Mouse (Mus musculus): ENCODE data around the gene Ncln. TPM values are rescaled to one million over a fixed set of nuclear protein-coding genes. Genes with fewer than 3 reads are reported as not detected.

Ncln gene
- polyA plus RNA-seq, 1 experiment from 2014 or later = 31.9 TPM

DNA sequence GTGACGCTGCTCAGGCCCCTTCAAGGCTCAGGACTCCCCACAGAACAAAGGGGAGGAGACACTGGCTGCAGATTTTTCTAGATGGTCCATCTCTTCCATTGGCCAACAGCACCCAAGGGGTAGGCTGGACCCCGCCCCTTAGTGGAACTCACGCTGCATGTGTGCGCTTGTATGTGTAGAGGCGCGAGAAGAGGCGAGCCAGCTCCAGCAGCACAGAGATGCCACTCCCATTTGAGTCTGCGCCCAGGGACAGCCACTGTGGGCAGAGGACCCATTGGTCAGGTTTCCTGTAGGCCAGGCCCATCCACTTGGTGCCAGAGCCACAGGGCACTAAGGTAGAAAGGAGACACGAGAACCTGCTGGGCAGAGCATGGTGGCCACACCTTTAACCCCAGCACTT, 5.2 kb downstream of the Ncln start:
- DNase-seq (ENCODE audit: low spot score) (no peak), ATAC-seq (replicated peaks; ENCODE audit: insufficient number of reproducible peaks, low FRiP score, low TSS enrichment, low read depth) (no peak)
- Histone ChIP-seq H3K4me3 (ENCODE audit: low read depth, low read length) (no peak overlapping the region), H3K36me3 (replicated peaks; ENCODE audit: control insufficient read depth, insufficient read depth, low read depth, low read length) (peaks cover 12% of the 10 kb centered on the region), H3K9me3 (replicated peaks; ENCODE audit: control insufficient read depth, low read length) (no peaks in the 10 kb centered on the region), H3K9ac (replicated peaks; ENCODE audit: low read length) (no peak overlapping the region), H3K4me1 (ENCODE audit: control insufficient read depth, insufficient read depth, low read length) (peaks cover 3% of the 10 kb centered on the region; the same call in 1 of the 2 replicates), H3K27ac (replicated peaks; ENCODE audit: low read depth, low read length) (no peak overlapping the region), H3K4me2 (ENCODE audit: low read depth, low read length) (no peak overlapping the region), H3K27me3 (ENCODE audit: control insufficient read depth, insufficient read depth, low read length) (no peaks in the 10 kb centered on the region)
- WGBS = 91% methylated on average over 9 of the region's 9 CpGs

- WGBS = 85% methylated on average over 14 of the region's 14 CpGs
- H3K36me3 ChIP-seq (replicated peaks; ENCODE audit: control insufficient read depth, insufficient read depth, low read depth, low read length) = peaks cover 12% of the 10 kb centered on the region
Measured at GRCm38 (mm10) chr10:81489941-81490340, 6.3 kb downstream of the Ncln start.

GRCm38 (mm10) chr10:81488081-81488480, 8.1 kb downstream of the Ncln start:
- no peak overlapping the region for H3K9ac ChIP-seq (replicated peaks; ENCODE audit: low read length)
- H3K27me3 ChIP-seq (ENCODE audit: control insufficient read depth, insufficient read depth, low read length) = no peaks in the 10 kb centered on the region
- 87% methylated on average over 11 of the region's 11 CpGs for WGBS
- H3K4me2 ChIP-seq (ENCODE audit: low read depth, low read length) = no peak overlapping the region
- ATAC-seq (replicated peaks; ENCODE audit: insufficient number of reproducible peaks, low FRiP score, low TSS enrichment, low read depth) = no peak
- no peak overlapping the region for H3K4me3 ChIP-seq (ENCODE audit: low read depth, low read length)
- no peak for DNase-seq (ENCODE audit: low spot score)
- no peaks in the 10 kb centered on the region for H3K9me3 ChIP-seq (replicated peaks; ENCODE audit: control insufficient read depth, low read length)
- peaks cover 12% of the 10 kb centered on the region for H3K36me3 ChIP-seq (replicated peaks; ENCODE audit: control insufficient read depth, insufficient read depth, low read depth, low read length)
- no peaks in the 10 kb centered on the region for H3K4me1 ChIP-seq (ENCODE audit: control insufficient read depth, insufficient read depth, low read length)
- H3K27ac ChIP-seq (replicated peaks; ENCODE audit: low read depth, low read length) = no peak overlapping the region

More at GRCm38 (mm10) chr10:81489941-81490340, 6.3 kb downstream of the Ncln start:
- Histone ChIP-seq H3K27ac (replicated peaks; ENCODE audit: low read depth, low read length) (no peak overlapping the region), H3K27me3 (ENCODE audit: control insufficient read depth, insufficient read depth, low read length) (no peaks in the 10 kb centered on the region), H3K9ac (replicated peaks; ENCODE audit: low read length) (no peak overlapping the region), H3K4me3 (ENCODE audit: low read depth, low read length) (no peak overlapping the region), H3K4me1 (ENCODE audit: control insufficient read depth, insufficient read depth, low read length) (no peaks in the 10 kb centered on the region; the same call in 1 of the 2 replicates), H3K4me2 (ENCODE audit: low read depth, low read length) (no peak overlapping the region), H3K9me3 (replicated peaks; ENCODE audit: control insufficient read depth, low read length) (no peaks in the 10 kb centered on the region)
- DNase-seq (ENCODE audit: low spot score) (no peak), ATAC-seq (replicated peaks; ENCODE audit: insufficient number of reproducible peaks, low FRiP score, low TSS enrichment, low read depth) (no peak)

GRCm38 (mm10) chr10:81486496-81486895, 9.7 kb downstream of the Ncln start:
- ATAC-seq (replicated peaks; ENCODE audit: insufficient number of reproducible peaks, low FRiP score, low TSS enrichment, low read depth) (no peak), DNase-seq (ENCODE audit: low spot score) (no peak)
- H3K9ac ChIP-seq (replicated peaks; ENCODE audit: low read length) = no peak overlapping the region
- H3K4me3 ChIP-seq (ENCODE audit: low read depth, low read length) = no peak overlapping the region
- H3K27ac ChIP-seq (replicated peaks; ENCODE audit: low read depth, low read length) = no peak overlapping the region
- H3K4me2 ChIP-seq (ENCODE audit: low read depth, low read length) = no peak overlapping the region
- H3K4me1 ChIP-seq (ENCODE audit: control insufficient read depth, insufficient read depth, low read length) = no peaks in the 10 kb centered on the region
- 88% methylated on average over 10 of the region's 10 CpGs for WGBS
- H3K9me3 ChIP-seq (replicated peaks; ENCODE audit: control insufficient read depth, low read length) = no peaks in the 10 kb centered on the region
- peaks cover 6% of the 10 kb centered on the region for H3K36me3 ChIP-seq (replicated peaks; ENCODE audit: control insufficient read depth, insufficient read depth, low read depth, low read length)
- peaks cover 11% of the 10 kb centered on the region for H3K27me3 ChIP-seq (ENCODE audit: control insufficient read depth, insufficient read depth, low read length)

DNA sequence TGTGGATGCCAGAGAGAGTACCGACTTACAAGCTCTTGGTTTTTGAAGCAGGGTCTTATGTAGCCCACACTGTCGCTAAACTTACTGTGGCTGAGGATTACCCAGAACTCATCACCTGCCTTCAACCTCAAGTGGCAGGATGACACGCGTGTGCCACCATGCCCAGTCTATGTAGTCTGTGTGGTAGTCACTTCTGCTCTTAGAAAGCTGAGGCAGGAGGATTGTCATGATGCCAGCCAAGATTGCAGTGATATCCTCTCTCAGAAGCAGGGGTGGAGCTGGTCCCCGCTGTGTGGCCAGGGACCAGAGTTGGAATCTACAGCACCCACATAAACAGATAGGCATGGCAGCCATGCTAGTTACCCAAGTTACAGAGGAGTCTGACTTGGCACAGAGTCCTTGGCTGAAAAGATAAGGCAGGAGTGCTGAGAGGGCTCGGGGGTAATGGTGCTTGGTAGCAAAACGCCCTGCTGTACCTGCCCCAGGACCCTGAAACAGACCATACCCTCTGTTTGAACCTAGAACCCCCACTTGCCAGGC, 10.6 kb downstream of the Ncln start:
- H3K27ac ChIP-seq (replicated peaks; ENCODE audit: low read depth, low read length) = no peak overlapping the region

GRCm38 (mm10) chr10:81485060-81485449, 11.1 kb downstream of the Ncln start:
- H3K9ac ChIP-seq (replicated peaks; ENCODE audit: low read length) = no peak overlapping the region
- H3K4me3 ChIP-seq (ENCODE audit: low read depth, low read length) = no peak overlapping the region
- peaks cover 17% of the 10 kb centered on the region for H3K27me3 ChIP-seq (ENCODE audit: control insufficient read depth, insufficient read depth, low read length)
- H3K36me3 ChIP-seq (replicated peaks; ENCODE audit: control insufficient read depth, insufficient read depth, low read depth, low read length) = no peaks in the 10 kb centered on the region; the same call in none of the 2 replicates
- H3K9me3 ChIP-seq (replicated peaks; ENCODE audit: control insufficient read depth, low read length) = no peaks in the 10 kb centered on the region
- ATAC-seq (replicated peaks; ENCODE audit: insufficient number of reproducible peaks, low FRiP score, low TSS enrichment, low read depth) (no peak), DNase-seq (ENCODE audit: low spot score) (no peak)
- WGBS = 30% methylated on average over 2 of the region's 2 CpGs
- no peaks in the 10 kb centered on the region for H3K4me1 ChIP-seq (ENCODE audit: control insufficient read depth, insufficient read depth, low read length)
- H3K4me2 ChIP-seq (ENCODE audit: low read depth, low read length) = no peak overlapping the region
- no peak overlapping the region for H3K27ac ChIP-seq (replicated peaks; ENCODE audit: low read depth, low read length)

More for the DNA sequence above, 10.6 kb downstream of the Ncln start:
- WGBS = 79% methylated on average over 7 of the region's 7 CpGs
- DNase-seq (ENCODE audit: low spot score) (no peak), ATAC-seq (replicated peaks; ENCODE audit: insufficient number of reproducible peaks, low FRiP score, low TSS enrichment, low read depth) (no peak)
- no peak overlapping the region for H3K4me3 ChIP-seq (ENCODE audit: low read depth, low read length)
- H3K9me3 ChIP-seq (replicated peaks; ENCODE audit: control insufficient read depth, low read length) = no peaks in the 10 kb centered on the region
- no peaks in the 10 kb centered on the region; the same call in none of the 2 replicates for H3K36me3 ChIP-seq (replicated peaks; ENCODE audit: control insufficient read depth, insufficient read depth, low read depth, low read length)
- no peak overlapping the region for H3K4me2 ChIP-seq (ENCODE audit: low read depth, low read length)
- H3K9ac ChIP-seq (replicated peaks; ENCODE audit: low read length) = no peak overlapping the region
- H3K4me1 ChIP-seq (ENCODE audit: control insufficient read depth, insufficient read depth, low read length) = no peaks in the 10 kb centered on the region
- H3K27me3 ChIP-seq (ENCODE audit: control insufficient read depth, insufficient read depth, low read length) = peaks cover 17% of the 10 kb centered on the region

GRCm38 (mm10) chr10:81484441-81485059, 11.6 kb downstream of the Ncln start:
- Histone ChIP-seq H3K4me3 (ENCODE audit: low read depth, low read length) (no peak overlapping the region), H3K4me2 (ENCODE audit: low read depth, low read length) (no peak overlapping the region), H3K9me3 (replicated peaks; ENCODE audit: control insufficient read depth, low read length) (no peaks in the 10 kb centered on the region), H3K4me1 (ENCODE audit: control insufficient read depth, insufficient read depth, low read length) (no peaks in the 10 kb centered on the region), H3K9ac (replicated peaks; ENCODE audit: low read length) (no peak overlapping the region), H3K36me3 (replicated peaks; ENCODE audit: control insufficient read depth, insufficient read depth, low read depth, low read length) (no peaks in the 10 kb centered on the region; the same call in none of the 2 replicates), H3K27ac (replicated peaks; ENCODE audit: low read depth, low read length) (no peak overlapping the region), H3K27me3 (ENCODE audit: control insufficient read depth, insufficient read depth, low read length) (peaks cover 17% of the 10 kb centered on the region)
- no peak for ATAC-seq (replicated peaks; ENCODE audit: insufficient number of reproducible peaks, low FRiP score, low TSS enrichment, low read depth)
- WGBS = 65% methylated on average over 6 of the region's 6 CpGs
- no peak for DNase-seq (ENCODE audit: low spot score)

DNA sequence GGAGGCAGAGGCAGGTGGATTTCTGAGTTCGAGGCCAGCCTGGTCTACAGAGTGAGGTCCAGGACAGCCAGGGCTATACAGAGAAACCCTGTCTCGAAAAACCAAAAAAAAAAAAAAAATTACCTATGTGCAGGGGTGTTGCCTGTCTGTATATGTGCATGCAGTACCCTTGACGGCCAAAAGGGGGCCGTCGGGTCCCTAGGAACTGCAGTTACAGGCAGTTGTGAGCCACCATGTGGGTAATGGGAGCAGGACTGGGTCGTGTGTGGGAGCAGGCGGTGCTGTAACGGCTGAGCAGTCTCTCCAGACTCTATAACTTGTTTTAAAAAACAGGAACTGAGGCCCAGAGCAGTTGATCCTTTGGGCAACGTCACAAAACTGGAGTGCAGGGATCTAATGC, 12.2 kb downstream of the Ncln start:
- H3K4me2 ChIP-seq (ENCODE audit: low read depth, low read length) = no peak overlapping the region
- no peaks in the 10 kb centered on the region for H3K4me1 ChIP-seq (ENCODE audit: control insufficient read depth, insufficient read depth, low read length)
- H3K27ac ChIP-seq (replicated peaks; ENCODE audit: low read depth, low read length) = no peak overlapping the region
- H3K36me3 ChIP-seq (replicated peaks; ENCODE audit: control insufficient read depth, insufficient read depth, low read depth, low read length) = no peaks in the 10 kb centered on the region; the same call in none of the 2 replicates
- no peak overlapping the region for H3K4me3 ChIP-seq (ENCODE audit: low read depth, low read length)
- 24% methylated on average over 8 of the region's 9 CpGs for WGBS
- no peak overlapping the region for H3K9ac ChIP-seq (replicated peaks; ENCODE audit: low read length)
- H3K9me3 ChIP-seq (replicated peaks; ENCODE audit: control insufficient read depth, low read length) = no peaks in the 10 kb centered on the region
- ATAC-seq (replicated peaks; ENCODE audit: insufficient number of reproducible peaks, low FRiP score, low TSS enrichment, low read depth) = no peak
- DNase-seq (ENCODE audit: low spot score) = peak; percentile 64
- peaks cover 17% of the 10 kb centered on the region for H3K27me3 ChIP-seq (ENCODE audit: control insufficient read depth, insufficient read depth, low read length)

Measured in embryonic facial prominence, embryonic 11.5 days (tissue).